Mouse (Mus musculus): Measurements from ENCODE around the gene Pbx4. TPM values are rescaled to one million over a fixed set of nuclear protein-coding genes. Genes with fewer than 3 reads are reported as not detected.

Gene Pbx4
- polyA plus RNA-seq, 1 experiment: 20.3 TPM

DNA sequence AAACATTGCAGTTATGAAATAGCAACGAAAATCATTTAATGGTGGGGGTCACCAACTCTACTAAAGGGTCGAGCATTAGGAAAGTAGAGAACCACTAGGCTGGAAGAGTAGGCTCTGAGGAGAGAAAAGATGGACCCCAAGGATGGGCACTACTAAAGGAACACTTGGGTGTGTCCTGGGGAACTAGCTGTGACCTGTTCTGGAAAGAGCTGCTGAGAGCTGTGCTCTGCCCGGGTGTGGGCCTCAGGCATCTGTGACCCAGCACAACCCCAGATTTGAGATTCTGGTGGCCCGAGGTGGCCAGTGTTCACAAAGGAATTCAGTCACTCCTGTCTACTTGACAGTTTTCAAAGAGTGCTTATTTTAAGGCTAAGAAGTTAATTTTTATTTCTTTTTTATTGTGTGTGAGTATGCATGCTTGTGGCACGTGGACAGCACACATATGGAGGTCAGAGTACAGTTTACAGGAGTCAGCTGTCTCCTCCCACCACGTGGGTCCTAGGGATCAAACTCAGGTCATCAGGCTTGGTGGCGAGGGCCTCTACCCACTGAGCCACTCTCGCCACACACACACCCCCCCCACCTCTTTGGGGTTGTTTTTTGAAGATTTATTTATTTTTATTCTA is 4.9 kb downstream of the Pbx4 start:
- no peak overlapping the region for H3K27ac ChIP-seq (ENCODE audit: insufficient read depth, low read length)
- WGBS: 78% methylated on average over 8 of the region's 8 CpGs
- no peaks in the 10 kb centered on the region for H3K27me3 ChIP-seq (ENCODE audit: control insufficient read depth, insufficient read depth, low read length)
- H3K4me1 ChIP-seq (ENCODE audit: control insufficient read depth, insufficient read depth, low read length): no peaks in the 10 kb centered on the region
- TF ChIP-seq CTCF (IDR thresholded peaks at IDR 0.05; ENCODE audit: borderline replicate concordance, insufficient read depth, low read depth, low read length) (no peak), POLR2A (IDR thresholded peaks at IDR 0.05; ENCODE audit: borderline replicate concordance, insufficient read depth, low read length) (no peak)
- DNase-seq: no peak
- H3K4me3 ChIP-seq (replicated peaks; ENCODE audit: insufficient read depth, low read depth, low read length): no peak overlapping the region

DNA sequence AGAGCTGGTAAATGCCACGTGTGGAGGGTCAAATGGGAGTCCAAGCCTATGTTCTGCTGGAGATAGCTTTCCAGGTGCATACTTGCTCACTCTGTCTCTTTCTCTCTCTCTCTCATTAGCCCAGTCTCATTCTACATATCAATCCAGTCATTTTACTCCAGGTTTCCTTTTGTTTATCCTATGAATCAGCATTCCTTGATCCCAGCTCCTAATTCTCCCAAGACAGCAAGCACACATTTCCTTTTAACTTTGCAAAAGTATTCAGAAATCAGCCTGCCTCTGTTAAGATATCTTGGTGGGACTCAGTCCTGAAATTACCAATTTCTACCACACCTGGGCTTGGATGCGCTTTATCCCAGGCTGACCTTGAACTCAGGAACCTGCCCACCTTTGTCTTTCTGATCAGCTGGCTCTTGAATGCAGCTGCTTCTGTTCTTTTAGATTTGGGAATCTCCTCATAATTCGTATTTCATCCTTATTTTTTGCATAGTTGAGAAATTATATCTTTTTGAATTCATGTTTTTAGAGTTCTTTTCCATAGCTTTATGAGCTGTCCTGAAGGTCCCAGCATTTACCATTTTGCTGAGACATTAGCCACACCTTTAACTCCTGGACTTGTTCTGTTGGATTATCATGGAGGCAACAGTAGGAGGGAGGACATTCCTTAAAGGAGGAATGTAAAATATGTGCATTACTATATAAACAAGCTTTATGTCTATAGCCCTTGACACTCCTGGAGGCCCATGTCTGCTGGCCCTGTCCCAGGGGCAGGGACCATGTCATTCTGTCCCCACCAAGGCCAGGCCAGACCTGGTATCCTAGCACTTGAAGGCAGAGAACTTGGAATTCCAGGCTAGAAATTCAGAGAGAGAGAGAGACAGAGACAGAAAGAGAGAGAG is 15.1 kb downstream of the Pbx4 start:
- no peak for DNase-seq
- H3K4me1 ChIP-seq (ENCODE audit: control insufficient read depth, insufficient read depth, low read length): no peaks in the 10 kb centered on the region; the same call in 1 of the 2 replicates
- TF ChIP-seq CTCF (IDR thresholded peaks at IDR 0.05; ENCODE audit: borderline replicate concordance, insufficient read depth, low read depth, low read length) (no peak), POLR2A (IDR thresholded peaks at IDR 0.05; ENCODE audit: borderline replicate concordance, insufficient read depth, low read length) (no peak)
- no peak overlapping the region for H3K4me3 ChIP-seq (replicated peaks; ENCODE audit: insufficient read depth, low read depth, low read length)
- H3K27ac ChIP-seq (ENCODE audit: insufficient read depth, low read length): no peak overlapping the region
- 83% methylated on average over 3 of the region's 3 CpGs for WGBS
- no peaks in the 10 kb centered on the region for H3K27me3 ChIP-seq (ENCODE audit: control insufficient read depth, insufficient read depth, low read length)

DNA sequence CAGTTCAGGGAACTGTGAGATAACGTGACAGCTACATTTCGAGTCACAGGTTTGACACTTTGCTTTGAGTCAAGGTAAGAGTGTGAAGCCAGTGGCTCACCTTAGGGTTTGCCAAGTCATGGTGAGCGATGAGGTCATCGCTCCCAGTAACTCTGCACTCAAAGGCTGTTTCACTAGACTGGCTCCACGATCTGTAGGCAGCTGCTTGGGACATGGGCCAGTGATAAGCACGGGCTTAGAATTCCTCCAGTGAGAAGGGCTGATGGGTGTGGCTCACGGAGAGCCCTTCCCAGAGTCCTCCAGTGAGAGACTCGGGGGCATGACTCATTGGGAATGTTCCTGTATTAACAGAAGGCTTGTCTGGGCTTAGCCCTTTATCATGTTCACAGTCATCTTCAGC is 16.7 kb downstream of the Pbx4 start:
- Histone ChIP-seq H3K27ac (ENCODE audit: insufficient read depth, low read length) (no peak overlapping the region), H3K4me1 (ENCODE audit: control insufficient read depth, insufficient read depth, low read length) (no peaks in the 10 kb centered on the region; the same call in 1 of the 2 replicates), H3K4me3 (replicated peaks; ENCODE audit: insufficient read depth, low read depth, low read length) (no peak overlapping the region), H3K27me3 (ENCODE audit: control insufficient read depth, insufficient read depth, low read length) (no peaks in the 10 kb centered on the region)
- DNase-seq: no peak
- TF ChIP-seq POLR2A (IDR thresholded peaks at IDR 0.05; ENCODE audit: borderline replicate concordance, insufficient read depth, low read length) (no peak), CTCF (IDR thresholded peaks at IDR 0.05; ENCODE audit: borderline replicate concordance, insufficient read depth, low read depth, low read length) (no peak)
- 70% methylated on average over 8 of the region's 8 CpGs for WGBS

DNA sequence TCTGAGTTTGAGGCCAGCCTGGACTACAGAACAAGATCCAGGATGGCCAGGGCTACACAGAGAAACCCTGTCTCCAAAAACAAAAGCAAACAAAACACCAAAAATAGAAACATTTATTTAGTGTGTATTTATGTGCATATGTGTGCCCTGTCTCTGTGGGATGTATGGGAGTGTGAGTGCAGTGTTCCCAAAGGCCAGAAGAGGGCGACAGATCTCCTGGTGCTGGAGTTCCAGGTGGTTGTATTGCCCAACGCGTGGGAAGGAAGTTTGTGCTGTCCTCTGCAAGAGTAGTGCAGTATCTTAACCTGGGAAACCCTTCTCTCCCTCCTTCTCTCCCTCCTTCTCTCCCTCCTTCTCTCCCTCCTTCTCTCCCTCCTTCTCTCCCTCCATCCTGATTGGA is 17.6 kb downstream of the Pbx4 start:
- DNase-seq: no peak
- Histone ChIP-seq H3K27ac (ENCODE audit: insufficient read depth, low read length) (no peak overlapping the region), H3K4me1 (ENCODE audit: control insufficient read depth, insufficient read depth, low read length) (no peaks in the 10 kb centered on the region), H3K27me3 (ENCODE audit: control insufficient read depth, insufficient read depth, low read length) (no peaks in the 10 kb centered on the region), H3K4me3 (replicated peaks; ENCODE audit: insufficient read depth, low read depth, low read length) (no peak overlapping the region)
- TF ChIP-seq CTCF (IDR thresholded peaks at IDR 0.05; ENCODE audit: borderline replicate concordance, insufficient read depth, low read depth, low read length) (peak; percentile 32; the same call in 1 of the 2 replicates), POLR2A (IDR thresholded peaks at IDR 0.05; ENCODE audit: borderline replicate concordance, insufficient read depth, low read length) (no peak)
- 38% methylated on average over 3 of the region's 3 CpGs for WGBS

DNA sequence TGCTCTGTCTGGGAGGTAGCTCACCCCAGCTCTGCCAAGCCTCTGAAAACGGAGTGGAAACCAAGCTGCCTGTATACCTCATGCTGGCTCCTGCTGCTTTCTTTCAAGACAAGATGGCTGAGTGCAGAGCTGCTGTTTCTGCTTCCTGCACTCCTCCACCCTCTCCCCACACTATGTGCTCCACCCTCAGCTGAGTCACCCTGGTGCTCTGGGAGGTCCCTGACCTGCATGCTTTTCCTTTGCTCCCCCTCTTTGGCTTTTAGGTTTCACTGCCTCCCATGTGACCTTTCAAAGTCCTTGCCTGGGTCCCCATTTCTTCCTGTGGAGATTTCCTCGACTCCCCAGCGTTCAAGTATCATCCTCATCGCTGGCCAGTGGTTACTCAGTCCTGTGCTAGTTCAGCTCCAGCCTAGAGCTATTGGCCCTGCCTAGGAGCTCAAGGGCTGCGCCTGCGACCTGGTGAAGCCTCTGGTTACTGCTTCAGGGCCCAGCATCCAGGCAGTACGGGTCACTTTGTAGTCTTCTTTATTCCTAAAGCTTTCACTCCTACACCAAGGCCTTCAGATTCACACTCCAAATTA is 18.7 kb downstream of the Pbx4 start:
- TF ChIP-seq POLR2A (IDR thresholded peaks at IDR 0.05; ENCODE audit: borderline replicate concordance, insufficient read depth, low read length) (no peak), CTCF (IDR thresholded peaks at IDR 0.05; ENCODE audit: borderline replicate concordance, insufficient read depth, low read depth, low read length) (no peak)
- Histone ChIP-seq H3K27me3 (ENCODE audit: control insufficient read depth, insufficient read depth, low read length) (no peaks in the 10 kb centered on the region), H3K4me3 (replicated peaks; ENCODE audit: insufficient read depth, low read depth, low read length) (no peak overlapping the region), H3K4me1 (ENCODE audit: control insufficient read depth, insufficient read depth, low read length) (no peaks in the 10 kb centered on the region), H3K27ac (ENCODE audit: insufficient read depth, low read length) (no peak overlapping the region)
- 76% methylated on average over 7 of the region's 7 CpGs for WGBS
- DNase-seq: no peak

DNA sequence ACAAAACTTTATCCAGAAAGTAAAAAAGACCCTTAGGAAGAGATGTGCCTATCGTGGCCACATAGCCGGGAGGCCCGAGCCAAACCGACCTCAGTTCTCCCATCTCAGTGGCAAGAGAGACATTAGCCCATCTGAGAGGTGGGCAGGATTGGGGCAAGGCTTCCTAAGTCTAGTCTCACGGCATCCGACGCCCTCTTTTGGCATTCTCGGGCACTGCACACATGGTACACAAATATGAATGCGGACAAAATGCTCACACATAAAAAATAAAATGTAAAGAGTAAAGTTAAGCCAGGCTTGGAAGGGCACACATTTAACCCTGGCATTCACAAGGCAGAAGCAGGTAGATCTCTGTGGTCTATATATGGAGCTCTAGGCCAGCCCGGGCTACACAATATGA is 21.6 kb downstream of the Pbx4 start:
- DNase-seq: no peak
- H3K27ac ChIP-seq (ENCODE audit: insufficient read depth, low read length): no peak overlapping the region
- H3K4me3 ChIP-seq (replicated peaks; ENCODE audit: insufficient read depth, low read depth, low read length): no peak overlapping the region
- WGBS: 94% methylated on average over 10 of the region's 10 CpGs
- no peak for TF ChIP-seq CTCF (IDR thresholded peaks at IDR 0.05; ENCODE audit: borderline replicate concordance, insufficient read depth, low read depth, low read length)
- no peak for TF ChIP-seq POLR2A (IDR thresholded peaks at IDR 0.05; ENCODE audit: borderline replicate concordance, insufficient read depth, low read length)
- no peaks in the 10 kb centered on the region for H3K4me1 ChIP-seq (ENCODE audit: control insufficient read depth, insufficient read depth, low read length)
- H3K27me3 ChIP-seq (ENCODE audit: control insufficient read depth, insufficient read depth, low read length): no peaks in the 10 kb centered on the region

DNA sequence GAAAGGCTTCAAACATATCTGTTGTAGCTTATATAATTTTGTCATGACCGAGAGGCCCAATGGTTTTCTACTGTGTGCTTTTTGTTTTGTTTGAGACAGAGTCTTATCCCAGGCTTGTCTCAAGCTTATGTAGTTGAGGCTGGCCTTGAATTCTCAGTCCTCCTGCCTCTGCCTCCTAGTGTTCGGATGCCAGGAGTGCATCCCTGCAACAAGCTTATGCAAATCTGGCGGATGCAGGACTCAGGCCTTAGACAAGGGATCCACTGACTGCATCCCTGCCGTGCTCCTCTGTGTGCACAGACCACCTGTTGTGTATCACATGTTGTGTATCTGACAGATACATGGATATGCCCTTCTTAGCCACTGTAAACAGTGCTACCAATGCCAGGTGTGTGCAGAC is 28.5 kb downstream of the Pbx4 start:
- H3K4me1 ChIP-seq (ENCODE audit: control insufficient read depth, insufficient read depth, low read length): peaks cover 11% of the 10 kb centered on the region
- no peak overlapping the region for H3K27ac ChIP-seq (ENCODE audit: insufficient read depth, low read length)
- 67% methylated on average over 4 of the region's 4 CpGs for WGBS
- no peak overlapping the region for H3K4me3 ChIP-seq (replicated peaks; ENCODE audit: insufficient read depth, low read depth, low read length)
- DNase-seq: no peak
- no peak for TF ChIP-seq POLR2A (IDR thresholded peaks at IDR 0.05; ENCODE audit: borderline replicate concordance, insufficient read depth, low read length)
- no peak for TF ChIP-seq CTCF (IDR thresholded peaks at IDR 0.05; ENCODE audit: borderline replicate concordance, insufficient read depth, low read depth, low read length)
- no peaks in the 10 kb centered on the region for H3K27me3 ChIP-seq (ENCODE audit: control insufficient read depth, insufficient read depth, low read length)

All from cerebellum, adult 2 months (tissue).